Mouse (Mus musculus) brain, adult 2 months (tissue): ENCODE results near the gene Gm9970.

Source experiments
- DNase-seq: peaks from one replicate; pipeline ENCODE4 v3.0.0; 2011; ENCODE audit warnings: low read depth, low spot score

Gm9970 gene

DNA sequence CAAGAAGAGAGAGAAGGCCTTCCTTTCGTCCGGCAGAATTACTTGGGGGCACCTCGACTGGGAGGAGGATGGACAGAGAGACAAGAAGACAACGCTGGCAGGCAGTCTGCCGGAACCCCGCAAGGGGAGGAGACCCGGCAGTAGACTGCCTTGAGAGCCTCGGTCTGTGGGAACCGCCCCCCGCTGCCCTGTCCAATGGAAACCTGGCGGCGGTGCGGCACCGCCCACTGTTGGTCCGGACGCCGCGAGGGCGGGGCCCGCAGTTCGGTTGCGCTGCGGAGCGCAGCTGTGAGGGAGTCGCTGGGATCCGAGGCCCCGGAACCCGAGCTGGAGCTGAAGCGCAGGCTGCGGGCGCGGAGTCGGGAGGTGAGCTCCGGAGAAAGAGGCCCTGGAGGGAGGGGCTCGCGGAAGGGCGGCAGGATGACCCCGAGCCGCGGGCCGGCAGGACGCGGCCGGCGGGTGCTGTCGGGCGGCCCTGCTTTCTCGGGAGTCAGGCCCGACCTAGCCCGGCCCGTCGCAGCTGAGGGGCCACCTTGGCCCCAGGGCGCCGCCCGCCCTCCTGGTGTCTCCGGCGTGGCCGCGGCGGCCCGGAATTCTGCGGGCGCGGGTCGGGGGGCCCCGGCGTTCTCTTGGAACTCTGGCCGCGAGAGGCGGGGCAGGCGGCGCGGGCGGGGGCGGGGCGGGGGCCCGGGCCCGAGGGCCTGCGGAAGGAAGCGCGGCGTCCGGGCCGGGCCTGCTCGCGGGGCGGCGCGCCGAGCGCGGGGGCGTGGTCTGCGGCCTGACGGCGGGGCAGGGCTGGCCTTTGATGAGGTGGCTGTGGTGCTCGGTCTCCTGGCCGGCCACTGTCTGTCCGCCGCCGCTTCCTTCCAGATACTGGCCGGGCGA, at the start of gene Gm9970, which contains the start of gene Nrbp1:
Gene Gm9970 (minus strand): TSS at position 596 of the 885 bp plus-strand sequence.
Gene Nrbp1 (plus strand): TSS at position 228 of the 885 bp plus-strand sequence.
- peak; percentile 98 for DNase-seq

GRCm38 (mm10) chr5:31289626-31290230, 48.7 kb upstream of the Gm9970 start:
- DNase-seq, result no peak

- DNase-seq, result no peak
These were observed 47.6 kb upstream of the Gm9970 start for GRCm38 (mm10) chr5:31288655-31289054.

DNA sequence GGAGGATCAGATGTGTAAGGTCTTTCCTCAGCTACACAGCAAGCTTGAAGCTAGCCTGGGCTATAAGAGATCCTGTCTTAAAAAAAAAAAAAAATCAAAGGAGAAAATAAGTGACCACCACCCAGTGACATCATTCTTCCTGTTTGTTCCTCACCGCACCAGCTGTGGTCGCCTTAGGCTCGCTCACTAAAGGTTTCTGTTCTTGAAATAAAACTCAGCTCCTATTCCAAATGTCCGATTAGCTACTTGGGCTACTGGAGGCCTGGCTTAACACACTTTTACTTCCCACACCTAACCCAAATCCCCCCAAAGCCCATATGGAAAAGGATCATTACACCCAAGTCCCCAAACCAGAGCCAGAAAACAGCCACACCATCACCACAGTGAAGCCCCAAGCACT, 47.2 kb upstream of the Gm9970 start:
- no peak for DNase-seq

DNA sequence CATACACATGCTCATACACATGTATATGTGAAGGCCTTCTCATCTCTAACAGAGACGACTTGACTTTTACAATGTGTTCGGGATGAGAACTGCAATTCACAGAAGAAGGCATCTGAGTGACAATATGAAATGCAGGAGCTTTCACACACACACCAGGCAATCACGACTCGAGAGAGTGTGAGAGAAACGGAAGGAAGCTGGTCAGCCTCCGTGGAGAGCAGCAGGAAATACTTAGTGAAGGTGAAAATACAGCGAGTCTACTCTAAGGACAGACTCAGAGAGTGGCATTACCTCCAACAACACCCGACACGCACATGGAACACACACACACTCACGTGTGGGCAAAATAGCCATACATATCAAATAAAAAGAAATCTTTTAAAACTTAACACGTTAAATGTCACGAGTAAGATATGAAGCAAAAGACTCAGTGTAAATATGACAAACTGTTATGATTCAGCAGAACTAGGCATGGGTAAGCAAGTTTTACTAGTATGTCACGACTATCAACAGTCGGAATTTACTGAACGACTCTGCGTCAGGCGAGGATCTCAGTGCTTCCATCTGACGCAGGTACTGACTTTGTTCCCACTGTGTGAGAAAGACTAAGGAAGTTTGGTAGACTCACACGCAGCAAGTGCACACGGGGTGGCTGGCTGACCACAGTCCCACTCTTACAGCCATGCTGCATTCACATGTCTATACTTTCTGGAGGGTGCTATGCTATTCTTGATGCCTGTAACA, 38.4 kb upstream of the Gm9970 start:
- no peak for DNase-seq

DNA sequence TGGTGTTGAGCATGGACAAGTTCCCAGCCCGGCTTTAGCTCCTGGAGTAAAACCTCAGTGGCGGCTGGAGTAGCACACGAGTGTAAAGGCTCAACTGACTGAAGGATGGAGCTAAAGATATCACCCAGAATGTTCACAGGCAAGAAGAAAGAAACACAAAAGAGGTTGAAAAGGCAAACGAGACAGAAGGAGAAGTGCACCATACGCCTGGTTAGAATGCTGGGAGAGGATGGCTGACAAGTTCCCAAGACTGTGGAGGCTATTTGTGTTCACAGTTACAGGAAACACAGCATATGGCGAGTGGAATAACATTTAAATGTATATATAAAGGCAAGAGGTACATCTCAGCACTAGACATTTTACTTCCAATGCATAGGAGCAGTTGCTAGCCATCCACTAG, 32.0 kb upstream of the Gm9970 start:
- DNase-seq, result peak; percentile 67

DNA sequence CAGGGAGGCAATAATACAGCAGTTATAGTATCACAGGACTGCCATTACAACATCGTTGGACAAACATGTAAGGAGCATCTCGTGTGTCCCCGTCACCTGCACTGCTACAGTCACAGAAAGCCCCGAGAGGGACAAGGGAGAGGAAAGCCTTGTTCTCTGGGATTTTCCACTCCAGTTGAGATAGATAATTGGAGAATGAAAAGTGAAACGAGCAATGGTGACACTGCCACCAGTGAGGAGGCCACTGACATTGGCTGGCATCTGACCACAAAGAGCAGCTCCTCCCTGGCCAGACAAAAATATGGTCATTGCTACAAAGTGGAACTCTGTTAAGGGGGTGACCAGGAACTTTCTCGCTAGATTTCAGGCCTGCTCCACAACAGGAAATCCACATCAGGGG, 26.7 kb upstream of the Gm9970 start:
- DNase-seq, result no peak

DNA sequence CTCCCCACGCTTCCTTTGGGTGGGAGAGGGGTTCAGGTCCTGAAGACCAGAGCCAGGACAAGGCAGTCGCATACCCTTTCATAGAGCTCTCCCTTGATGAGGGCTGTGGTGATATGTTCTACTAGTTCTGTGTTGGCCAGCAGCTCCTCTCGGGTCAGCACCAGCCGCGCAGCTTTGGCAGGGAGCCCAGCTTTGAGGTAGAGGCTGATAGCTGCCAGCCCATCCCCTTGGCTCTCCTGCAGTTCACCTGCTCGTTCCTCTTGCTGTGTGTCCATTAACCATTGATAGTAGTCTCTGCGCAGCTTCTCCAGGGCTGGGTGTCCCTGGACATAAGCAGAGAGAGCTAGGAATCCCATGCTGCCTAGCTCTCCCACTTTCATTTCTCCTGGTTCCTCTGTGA, 25.1 kb upstream of the Gm9970 start:
- DNase-seq, result no peak

DNA sequence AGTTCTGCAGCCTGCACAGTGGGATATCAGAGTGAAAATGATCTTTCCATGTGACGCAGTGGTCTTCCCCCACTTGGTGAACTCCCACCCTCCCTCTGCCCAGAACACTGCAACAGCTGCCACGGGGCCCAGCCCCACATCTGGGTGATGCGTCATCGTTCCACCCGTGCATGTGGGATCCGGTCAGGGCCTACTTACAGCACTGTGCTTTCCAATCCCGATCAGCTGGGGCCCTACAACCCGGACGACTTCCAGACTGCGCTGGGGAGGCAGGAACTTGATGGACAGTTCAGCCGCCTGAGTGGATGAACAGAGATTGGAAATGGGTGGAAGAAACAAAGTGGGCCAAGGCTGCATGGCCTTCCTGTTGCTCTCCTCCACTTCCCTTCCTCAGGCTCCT, 16.6 kb upstream of the Gm9970 start:
- DNase-seq, result no peak

GRCm38 (mm10) chr5:31255971-31256370, 14.9 kb upstream of the Gm9970 start:
- no peak for DNase-seq

GRCm38 (mm10) chr5:31255381-31255780, 14.3 kb upstream of the Gm9970 start:
- no peak for DNase-seq

DNA sequence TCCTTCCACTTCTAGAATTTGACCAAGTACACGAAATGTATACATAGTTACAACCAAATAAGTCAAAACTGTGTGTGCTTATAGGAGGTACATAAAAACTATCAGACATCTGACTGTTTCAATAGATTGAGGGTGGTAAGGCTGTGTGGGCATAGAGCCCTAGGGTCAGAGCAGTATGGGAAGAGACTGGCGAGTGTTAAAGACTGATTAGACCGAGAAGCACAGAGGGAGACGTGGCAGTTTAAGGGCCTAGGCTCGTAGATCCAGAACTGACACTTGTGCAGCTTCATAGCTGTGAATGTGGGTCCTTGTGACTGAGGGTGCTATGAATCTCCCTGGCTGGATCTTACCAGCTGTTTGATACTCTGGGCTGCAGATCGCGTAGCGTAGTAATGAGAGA, 13.9 kb upstream of the Gm9970 start:
- no peak for DNase-seq

DNA sequence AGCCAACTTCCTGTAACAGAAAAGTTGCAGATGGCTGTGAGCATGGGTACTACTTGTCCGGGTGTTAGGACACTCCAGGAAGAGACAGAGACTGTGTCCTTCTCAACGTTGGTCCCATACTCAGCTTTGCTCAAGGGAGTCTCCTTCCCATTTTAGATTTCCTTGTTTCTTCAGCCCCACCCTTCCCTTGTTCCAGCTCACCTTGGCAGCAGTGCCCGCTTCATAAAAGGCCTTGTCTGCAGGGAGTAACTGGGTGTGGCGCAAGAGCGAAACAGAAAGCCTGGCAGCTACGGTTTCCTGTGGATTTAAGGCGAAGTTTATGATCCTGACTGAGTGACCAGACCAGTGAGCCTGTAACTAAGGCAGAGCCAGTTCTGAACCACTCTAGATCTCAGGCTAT, 13.4 kb upstream of the Gm9970 start:
- no peak for DNase-seq

- DNase-seq, result no peak
These were observed 12.8 kb upstream of the Gm9970 start for GRCm38 (mm10) chr5:31253806-31254205.

- no peak for DNase-seq
These were observed 11.9 kb upstream of the Gm9970 start for GRCm38 (mm10) chr5:31252795-31253545.

DNA sequence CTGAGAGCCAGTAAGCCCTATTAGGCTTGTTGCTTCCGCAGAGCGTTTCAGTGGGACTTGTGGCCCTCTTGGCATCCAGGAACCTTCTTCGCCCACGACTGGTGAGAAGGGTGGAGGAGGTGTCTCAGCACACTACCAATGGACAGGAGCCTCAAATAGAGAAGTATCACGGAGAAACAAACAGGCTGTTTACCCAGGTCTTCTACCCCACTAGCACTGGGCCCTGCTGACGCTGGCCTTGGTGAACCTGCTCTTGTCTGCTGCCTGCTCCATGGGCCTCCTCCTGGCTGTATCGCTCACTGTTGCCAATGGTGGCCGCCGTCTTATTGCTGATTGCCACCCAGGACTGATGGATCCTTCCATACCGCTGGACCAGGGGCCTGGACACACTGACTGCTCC, 11.1 kb upstream of the Gm9970 start:
- DNase-seq, result no peak

- DNase-seq, result peak; percentile 25
These were observed 10.6 kb upstream of the Gm9970 start, which contains the start of gene Krtcap3 for GRCm38 (mm10) chr5:31251541-31252101. Krtcap3 (plus strand) TSS chr5:31251691.

GRCm38 (mm10) chr5:31250716-31251115, 9.7 kb upstream of the Gm9970 start:
- no peak for DNase-seq

DNA sequence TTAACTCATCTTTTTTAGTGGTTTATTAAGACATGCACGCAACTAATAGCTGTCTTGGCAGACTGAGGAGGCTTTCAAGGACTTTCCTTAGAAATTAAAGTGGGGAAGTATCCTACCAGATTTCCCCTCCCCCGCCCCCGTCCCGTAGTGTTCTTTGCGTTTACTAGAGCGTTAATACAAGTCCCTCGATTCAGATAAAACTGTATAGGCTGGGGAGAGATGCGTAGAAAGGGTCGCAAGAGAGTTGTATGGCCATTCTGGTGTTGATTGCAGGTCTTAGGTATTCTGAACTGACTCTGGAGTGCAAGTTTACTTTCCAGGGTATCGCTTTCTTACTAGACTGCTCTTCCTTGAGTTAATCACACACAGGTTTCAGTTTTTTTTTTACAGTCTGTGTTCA, 1.2 kb upstream of the Gm9970 start:
- DNase-seq, result no peak

GRCm38 (mm10) chr5:31241522-31242034, 546 bp upstream of the Gm9970 start:
- DNase-seq, result no peak

DNA sequence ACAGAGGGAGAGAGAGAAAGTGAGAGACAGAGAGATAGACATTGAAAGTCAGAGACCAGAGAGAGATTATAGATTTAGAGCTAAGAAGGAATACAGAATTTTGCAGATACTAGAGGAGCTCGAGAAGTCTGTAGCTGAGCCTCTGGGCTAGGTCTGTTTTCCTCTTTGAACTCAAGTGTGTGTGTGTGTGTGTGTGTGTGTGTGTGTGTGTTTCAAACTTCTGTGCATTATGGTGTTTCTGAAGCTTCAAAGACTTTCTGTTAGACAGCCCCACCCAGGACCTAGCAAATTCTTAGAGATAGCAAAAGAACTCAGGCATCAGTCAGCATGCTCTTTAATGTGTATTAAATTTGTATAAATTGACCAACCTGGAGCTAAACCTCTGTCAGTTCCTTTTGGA, 14.4 kb downstream of the Gm9970 start:
- DNase-seq, result no peak
